Mouse (Mus musculus) erythroblast, embryonic 14.5 days (primary cell): ENCODE data around the gene Tmem219. TPM values are rescaled to one million over a fixed set of nuclear protein-coding genes. Genes with fewer than 3 reads are reported as not detected.

ENCODE experiments used
- H3K27me3 ChIP-seq: 2 replicates; pipeline ENCODE4 v1.6.1; 2012; ENCODE audit warnings: inconsistent platforms; ENCODE audit not compliant: control insufficient read depth
- H3K36me3 ChIP-seq: 2 replicates; pipeline ENCODE4 v1.6.1; 2012; ENCODE audit warnings: mild to moderate bottlenecking, inconsistent platforms; ENCODE audit not compliant: control insufficient read depth
- H3K4me1 ChIP-seq: 2 replicates; pipeline ENCODE4 v1.6.1; 2012; ENCODE audit warnings: inconsistent platforms; ENCODE audit not compliant: control insufficient read depth
- H3K4me3 ChIP-seq: replicated peaks from 2 replicates; pipeline ENCODE3; 2012; ENCODE audit warnings: moderate library complexity, mild to moderate bottlenecking, inconsistent platforms
- H3K9me3 ChIP-seq: 2 replicates; pipeline ENCODE4 v1.6.1; 2012; ENCODE audit warnings: low read length, inconsistent platforms, mixed read lengths; ENCODE audit not compliant: control insufficient read depth
- GATA1 ChIP-seq: IDR thresholded peaks from 2 replicates; pipeline ENCODE4 v1.6.1; 2012; ENCODE audit warnings: low read length, inconsistent platforms, mixed read lengths
- TAL1 ChIP-seq: IDR thresholded peaks from 3 replicates; pipeline ENCODE4 v1.6.1; 2012; ENCODE audit warnings: low read length, inconsistent platforms, mixed read lengths
- polyA plus RNA-seq: library from polyadenylated mRNA; stranded (reverse); fragments of >175 nt; gene quantifications from 2 replicates; pipeline ENCODE4 v1.2.3, GENCODE M21; 2012

Tmem219 gene
- polyA plus RNA-seq, 1 experiment, result 1.5 TPM

DNA sequence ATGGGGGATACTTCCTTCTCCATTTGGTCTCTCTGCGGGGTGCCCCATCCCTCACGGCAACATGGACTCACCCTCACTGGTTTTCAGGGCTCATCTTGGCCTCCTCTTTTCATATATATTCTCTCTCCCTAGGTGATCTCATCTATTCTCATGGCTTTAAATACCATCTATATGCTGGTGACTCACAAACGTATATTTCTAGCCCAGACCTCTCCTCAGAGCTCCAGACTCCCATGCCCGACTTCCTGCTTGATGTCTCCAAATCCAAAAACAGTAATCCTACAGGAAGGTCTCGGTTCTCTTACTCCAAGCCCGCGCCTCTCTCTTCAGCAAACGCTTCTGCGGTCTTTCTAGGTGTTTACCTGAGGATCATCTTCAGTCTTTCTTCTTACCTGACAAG, 79.4 kb downstream of the Tmem219 start:
- Histone ChIP-seq H3K9me3 (peaks cover 7% of the 10 kb centered on the region; the same call in 1 of the 2 replicates), H3K4me1 (peaks cover 2% of the 10 kb centered on the region), H3K36me3 (no peaks in the 10 kb centered on the region), H3K27me3 (peaks cover 37% of the 10 kb centered on the region), H3K4me3 (no peak overlapping the region)
- no peak for TF ChIP-seq TAL1
- TF ChIP-seq GATA1, result no peak

Other genes with a start within 250 kb of the Tmem219 start
- not detected in 2 replicates for gene Sult1a1, start 246.5 kb downstream of the Tmem219 start, polyA plus RNA-seq
- gene Bola2, start 227.5 kb downstream of the Tmem219 start, polyA plus RNA-seq, result 14.2 and 14.8 TPM in 2 replicates
- 0.21 and 0.33 TPM in 2 replicates for gene Slx1b, start 227.1 kb downstream of the Tmem219 start, polyA plus RNA-seq
- gene Coro1a, start 215.1 kb downstream of the Tmem219 start, polyA plus RNA-seq, result 1.5 and 2.4 TPM in 2 replicates
- gene Mapk3, start 163.3 kb downstream of the Tmem219 start, polyA plus RNA-seq, result 16.3 and 18.0 TPM in 2 replicates
- 0.36 TPM in 1 of 2 replicates, not detected in the other for gene Gdpd3, start 156.6 kb downstream of the Tmem219 start, polyA plus RNA-seq
- 156 and 161 TPM in 2 replicates for gene Ypel3, start 146.0 kb downstream of the Tmem219 start, polyA plus RNA-seq
- 3.6 and 4.0 TPM in 2 replicates for gene Tbx6, start 141.4 kb downstream of the Tmem219 start, polyA plus RNA-seq
- gene Ppp4c, start 130.4 kb downstream of the Tmem219 start, polyA plus RNA-seq, result 11.0 and 12.3 TPM in 2 replicates
- 0.02 TPM in 1 of 2 replicates, not detected in the other for gene Fam57b, start 125.2 kb downstream of the Tmem219 start, polyA plus RNA-seq
- gene 4930451I11Rik, start 91.3 kb downstream of the Tmem219 start, polyA plus RNA-seq, result not detected in 2 replicates
- gene Doc2a, start 75.5 kb downstream of the Tmem219 start, polyA plus RNA-seq, result not detected in 2 replicates
- gene Hirip3, start 60.9 kb downstream of the Tmem219 start, polyA plus RNA-seq, result 24.2 and 26.7 TPM in 2 replicates
- gene Ino80e, start 60.5 kb downstream of the Tmem219 start, polyA plus RNA-seq, result 37.6 and 44.8 TPM in 2 replicates
- gene Taok2, start 38.2 kb downstream of the Tmem219 start, polyA plus RNA-seq, result 11.6 and 12.9 TPM in 2 replicates
- 0.68 and 0.79 TPM in 2 replicates for gene Kctd13, start 6.0 kb upstream of the Tmem219 start, polyA plus RNA-seq
- not detected in 2 replicates for gene Asphd1, start 26.7 kb upstream of the Tmem219 start, polyA plus RNA-seq
- 0.03 and 0.04 TPM in 2 replicates for gene Sez6l2, start 27.6 kb upstream of the Tmem219 start, polyA plus RNA-seq
- 12.0 and 13.0 TPM in 2 replicates for gene Cdipt, start 53.0 kb upstream of the Tmem219 start, polyA plus RNA-seq
- gene Cdiptos, start 53.2 kb upstream of the Tmem219 start, polyA plus RNA-seq, result not detected in 2 replicates
- 0.87 and 1.2 TPM in 2 replicates for gene Mvp, start 91.7 kb upstream of the Tmem219 start, polyA plus RNA-seq
- not detected in 2 replicates for gene Pagr1b, start 93.6 kb upstream of the Tmem219 start, polyA plus RNA-seq
- 8.2 and 13.3 TPM in 2 replicates for gene Pagr1a, start 94.4 kb upstream of the Tmem219 start, polyA plus RNA-seq
- 15.4 and 20.8 TPM in 2 replicates for gene Gm42742, start 98.2 kb upstream of the Tmem219 start, polyA plus RNA-seq
- gene Prrt2, start 98.3 kb upstream of the Tmem219 start, polyA plus RNA-seq, result 0.04 and 0.17 TPM in 2 replicates
- 173 and 193 TPM in 2 replicates for gene Maz, start 104.1 kb upstream of the Tmem219 start, polyA plus RNA-seq
- gene Kif22, start 119.6 kb upstream of the Tmem219 start, polyA plus RNA-seq, result 19.9 and 23.7 TPM in 2 replicates
- gene Zg16, start 164.4 kb upstream of the Tmem219 start, polyA plus RNA-seq, result not detected in 2 replicates
- gene AI467606, start 168.4 kb upstream of the Tmem219 start, polyA plus RNA-seq, result 1.2 and 1.4 TPM in 2 replicates
- 0.12 and 0.17 TPM in 2 replicates for gene Qprt, start 199.3 kb upstream of the Tmem219 start, polyA plus RNA-seq
- 0.52 and 0.83 TPM in 2 replicates for gene Spn, start 214.9 kb upstream of the Tmem219 start, polyA plus RNA-seq